Mouse (Mus musculus): ENCODE measurements around the gene Themis2. TPM values are rescaled to one million over a fixed set of nuclear protein-coding genes. Genes with fewer than 3 reads are reported as not detected.
"Not testable (repeated sequence)": the region's sequence is repeated elsewhere in the genome, so short reads cannot be mapped to it uniquely, and the experiment has no call there.

Gene Themis2
- polyA plus RNA-seq, 1 experiment: 55.0 TPM

GRCm38 (mm10) chr4:132778562-132779201, 17.5 kb downstream of the Themis2 start:
- Histone ChIP-seq H3K27ac (ENCODE audit: insufficient read depth, low read length) (peak overlapping the region; percentile 67), H3K36me3 (ENCODE audit: control insufficient read depth, insufficient read depth, low read length) (peaks cover 40% of the 10 kb centered on the region), H3K4me1 (ENCODE audit: control insufficient read depth, insufficient read depth, insufficient read length) (peaks cover 19% of the 10 kb centered on the region; the same call in 1 of the 2 replicates), H3K4me3 (ENCODE audit: extremely low read depth, insufficient read depth, insufficient read length) (no peak overlapping the region), H3K27me3 (ENCODE audit: control insufficient read depth, insufficient read depth, low read length) (no peaks in the 10 kb centered on the region)
- DNase-seq (ENCODE audit: low read depth in 1 of 2, low spot score in 2 of 2): no peak
- WGBS: 65% methylated on average over 6 of the region's 6 CpGs
- TF ChIP-seq CTCF (IDR thresholded peaks at IDR 0.05; ENCODE audit: extremely low read depth, insufficient read depth, insufficient read length, insufficient replicate concordance) (no peak), POLR2A (IDR thresholded peaks at IDR 0.05; ENCODE audit: low read depth, low read length) (no peak)

- Histone ChIP-seq H3K27ac (ENCODE audit: insufficient read depth, low read length) (no peak overlapping the region), H3K4me1 (ENCODE audit: control insufficient read depth, insufficient read depth, insufficient read length) (peaks cover 19% of the 10 kb centered on the region; the same call in 1 of the 2 replicates), H3K27me3 (ENCODE audit: control insufficient read depth, insufficient read depth, low read length) (no peaks in the 10 kb centered on the region), H3K36me3 (ENCODE audit: control insufficient read depth, insufficient read depth, low read length) (peaks cover 38% of the 10 kb centered on the region), H3K4me3 (ENCODE audit: extremely low read depth, insufficient read depth, insufficient read length) (no peak overlapping the region)
- peak in 1 of 2 experiments; percentile 83 for DNase-seq (ENCODE audit: low read depth in 1 of 2, low spot score in 2 of 2)
- 89% methylated on average over 5 of the region's 5 CpGs for WGBS
- no peak for TF ChIP-seq POLR2A (IDR thresholded peaks at IDR 0.05; ENCODE audit: low read depth, low read length)
- TF ChIP-seq CTCF (IDR thresholded peaks at IDR 0.05; ENCODE audit: extremely low read depth, insufficient read depth, insufficient read length, insufficient replicate concordance): peak; percentile 91; the same call in 1 of the 2 replicates
These were observed 19.4 kb downstream of the Themis2 start for GRCm38 (mm10) chr4:132776764-132777163.

- Histone ChIP-seq H3K36me3 (ENCODE audit: control insufficient read depth, insufficient read depth, low read length) (peaks cover 43% of the 10 kb centered on the region), H3K4me3 (ENCODE audit: extremely low read depth, insufficient read depth, insufficient read length) (no peak overlapping the region)
- 79% methylated on average over 3 of the region's 3 CpGs for WGBS
These were observed 21.3 kb downstream of the Themis2 start for GRCm38 (mm10) chr4:132774905-132775304.

GRCm38 (mm10) chr4:132771776-132772175, 24.4 kb downstream of the Themis2 start:
- H3K4me1 ChIP-seq (ENCODE audit: control insufficient read depth, insufficient read depth, insufficient read length): no peaks in the 10 kb centered on the region
- H3K4me3 ChIP-seq (ENCODE audit: extremely low read depth, insufficient read depth, insufficient read length): no peak overlapping the region
- peaks cover 34% of the 10 kb centered on the region for H3K36me3 ChIP-seq (ENCODE audit: control insufficient read depth, insufficient read depth, low read length)
- 92% methylated on average over 9 of the region's 9 CpGs for WGBS
- TF ChIP-seq POLR2A (IDR thresholded peaks at IDR 0.05; ENCODE audit: low read depth, low read length): no peak
- no peak for TF ChIP-seq CTCF (IDR thresholded peaks at IDR 0.05; ENCODE audit: extremely low read depth, insufficient read depth, insufficient read length, insufficient replicate concordance)
- H3K27me3 ChIP-seq (ENCODE audit: control insufficient read depth, insufficient read depth, low read length): no peaks in the 10 kb centered on the region
- DNase-seq (ENCODE audit: low read depth in 1 of 2, low spot score in 2 of 2): no peak
- H3K27ac ChIP-seq (ENCODE audit: insufficient read depth, low read length): no peak overlapping the region

More at GRCm38 (mm10) chr4:132774905-132775304, 21.3 kb downstream of the Themis2 start:
- DNase-seq (ENCODE audit: low read depth in 1 of 2, low spot score in 2 of 2): no peak
- H3K27me3 ChIP-seq (ENCODE audit: control insufficient read depth, insufficient read depth, low read length): no peaks in the 10 kb centered on the region
- no peak overlapping the region for H3K27ac ChIP-seq (ENCODE audit: insufficient read depth, low read length)
- H3K4me1 ChIP-seq (ENCODE audit: control insufficient read depth, insufficient read depth, insufficient read length): peaks cover 14% of the 10 kb centered on the region; the same call in 1 of the 2 replicates
- TF ChIP-seq POLR2A (IDR thresholded peaks at IDR 0.05; ENCODE audit: low read depth, low read length) (no peak), CTCF (IDR thresholded peaks at IDR 0.05; ENCODE audit: extremely low read depth, insufficient read depth, insufficient read length, insufficient replicate concordance) (no peak)

- under 1% methylated on average over 71 of the region's 71 CpGs for WGBS
- H3K27ac ChIP-seq (ENCODE audit: insufficient read depth, low read length): peak within 1 kb of the TSS; percentile 75
These were observed 28.0 kb downstream of the Themis2 start, which contains the start of gene Rpa2 for GRCm38 (mm10) chr4:132767914-132768876. TSS of gene Rpa2 (plus strand) at chr4:132768332.

GRCm38 (mm10) chr4:132763125-132763524, 33.1 kb downstream of the Themis2 start:
- DNase-seq (ENCODE audit: low read depth in 1 of 2, low spot score in 2 of 2); H3K27me3 ChIP-seq (ENCODE audit: control insufficient read depth, insufficient read depth, low read length); H3K27ac ChIP-seq (ENCODE audit: insufficient read depth, low read length); H3K4me3 ChIP-seq (ENCODE audit: extremely low read depth, insufficient read depth, insufficient read length); H3K36me3 ChIP-seq (ENCODE audit: control insufficient read depth, insufficient read depth, low read length); H3K4me1 ChIP-seq (ENCODE audit: control insufficient read depth, insufficient read depth, insufficient read length): not testable (repeated sequence)
- WGBS: 89% methylated on average over 3 of the region's 3 CpGs

More at GRCm38 (mm10) chr4:132767914-132768876, 28.0 kb downstream of the Themis2 start, which contains the start of gene Rpa2:
- Histone ChIP-seq H3K4me1 (ENCODE audit: control insufficient read depth, insufficient read depth, insufficient read length) (no peaks in the 10 kb centered on the region), H3K4me3 (ENCODE audit: extremely low read depth, insufficient read depth, insufficient read length) (peak within 1 kb of the TSS; percentile 89), H3K27me3 (ENCODE audit: control insufficient read depth, insufficient read depth, low read length) (no peaks in the 10 kb centered on the region), H3K36me3 (ENCODE audit: control insufficient read depth, insufficient read depth, low read length) (peaks cover 12% of the 10 kb centered on the region)
- DNase-seq (ENCODE audit: low read depth in 1 of 2, low spot score in 2 of 2): peak; percentile 98 to 100
- TF ChIP-seq POLR2A (IDR thresholded peaks at IDR 0.05; ENCODE audit: low read depth, low read length) (no peak), CTCF (IDR thresholded peaks at IDR 0.05; ENCODE audit: extremely low read depth, insufficient read depth, insufficient read length, insufficient replicate concordance) (no peak)
